In the genomic region with DNA sequence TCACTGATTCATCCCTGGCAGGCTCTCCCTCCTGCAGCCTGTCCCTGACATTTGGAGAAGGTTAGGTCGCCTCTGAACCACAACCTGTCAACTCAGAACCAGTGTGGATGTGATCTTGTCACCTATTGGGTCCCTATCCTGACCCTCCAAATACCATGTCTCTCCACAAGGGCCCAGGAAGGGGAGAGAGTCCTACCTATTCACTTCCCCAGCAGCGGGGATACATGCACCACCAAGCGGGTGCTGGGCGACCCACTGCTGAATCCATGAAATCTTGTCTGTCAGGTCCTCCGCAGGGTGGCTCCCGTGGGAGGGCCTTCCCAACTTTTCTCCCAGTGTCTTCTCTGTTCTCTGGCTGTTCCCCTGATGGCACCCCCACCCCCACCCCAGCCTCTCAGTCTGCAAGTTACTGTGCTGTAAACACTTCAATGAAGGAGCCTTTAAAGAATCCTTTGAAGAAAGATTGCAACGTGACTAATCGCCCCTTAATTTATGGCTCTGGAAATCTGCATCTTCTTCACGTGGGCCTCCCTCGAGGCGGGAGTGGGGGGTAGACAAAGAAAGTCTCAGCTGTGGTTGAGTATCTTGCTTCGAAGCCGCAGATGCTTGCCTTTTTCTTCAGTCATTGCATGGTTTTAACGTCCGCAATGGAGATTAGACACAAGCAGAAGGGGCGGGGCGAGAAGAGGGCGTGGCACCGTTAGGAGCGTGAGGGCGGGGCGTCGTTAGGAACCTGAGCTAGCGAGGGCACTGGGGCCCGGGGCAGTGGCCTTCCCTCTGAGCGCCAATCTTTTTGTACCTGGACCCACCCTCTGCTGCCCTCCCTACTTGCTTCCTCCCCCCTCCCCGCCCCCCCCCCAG, we compare ENCODE assay signal across 9 mouse cellular contexts.
DNase-seq lines count a peak whose midpoint lies in the region; ATAC-seq lines count a peak whose summit lies in the region.
"Had no signal": no experiment of that assay in that cellular context is flagged by ENCODE, and none has a peak within 500 bp of the region (broad histone marks: within the 10 kb centered on the region; RNA-seq: fewer than 3 reads in every experiment).

No protein-coding gene starts in this region.

- H3K27me3 ChIP-seq in forebrain, embryonic 13.5 days: peaks cover 9% of the 10 kb centered on the region; the same call in 1 of the 2 replicates
- no peaks in the 10 kb centered on the region for H3K27me3 ChIP-seq in midbrain, embryonic 16.5 days (ENCODE audit: control insufficient read depth, insufficient read depth, low read depth, low read length)
- H3K27me3 ChIP-seq: Patski had no signal

- peak overlapping the region; percentile 37 for H3K4me3 ChIP-seq in forebrain, embryonic 13.5 days
- H3K4me3 ChIP-seq in midbrain, embryonic 16.5 days (ENCODE audit: low read depth, low read length): peak overlapping the region; percentile 27

- peak overlapping the region; percentile 50 for H3K9ac ChIP-seq in forebrain, embryonic 13.5 days
- peak overlapping the region; percentile 45 for H3K9ac ChIP-seq in midbrain, embryonic 16.5 days (ENCODE audit: low read depth, low read length)

- H3K27ac ChIP-seq in forebrain, embryonic 13.5 days: no peak overlapping the region; the same call in 1 of the 2 replicates
- H3K27ac ChIP-seq in midbrain, embryonic 16.5 days (ENCODE audit: low read length): peak overlapping the region; percentile 15; the same call in 1 of the 2 replicates

- 2% methylated on average over 26 of the region's 27 CpGs for WGBS in forebrain, embryonic 13.5 days
- 3% methylated on average over 26 of the region's 27 CpGs for WGBS in midbrain, embryonic 16.5 days

- intact Hi-C loops in gastrocnemius, postnatal 36 days (cut with DNase I): no loop called here

- H3K4me1 ChIP-seq in forebrain, embryonic 13.5 days: peaks cover 15% of the 10 kb centered on the region
- peaks cover 12% of the 10 kb centered on the region for H3K4me1 ChIP-seq in midbrain, embryonic 16.5 days (ENCODE audit: control insufficient read depth, insufficient read depth, low read length)

- H3K36me3 ChIP-seq in forebrain, embryonic 13.5 days (ENCODE audit: poor library complexity, severe bottlenecking): no peaks in the 10 kb centered on the region
- H3K36me3 ChIP-seq in midbrain, embryonic 16.5 days (ENCODE audit: control insufficient read depth, insufficient read depth, low read length): no peaks in the 10 kb centered on the region

- DNase-seq in gastrocnemius, adult 18-20 months (ENCODE audit: low spot score): peak; percentile 38
- DNase-seq in gastrocnemius, postnatal 36 days: no peak
- DNase-seq in adrenal gland, postnatal 25 days: peak; percentile 83
- peak; percentile 47 for DNase-seq in induced T-regulatory cell, adult 2 months (ENCODE audit: low read depth)
- peak; percentile 78 for DNase-seq in liver
- peak; percentile 85 for DNase-seq in testis, postnatal 10 days (ENCODE audit: low spot score)

- H3K9me3 ChIP-seq in forebrain, embryonic 13.5 days (replicated peaks): no peaks in the 10 kb centered on the region
- H3K9me3 ChIP-seq in midbrain, embryonic 16.5 days (replicated peaks; ENCODE audit: control insufficient read depth, low read length, poor library complexity, severe bottlenecking): no peaks in the 10 kb centered on the region

- peak overlapping the region; percentile 64 for H3K4me2 ChIP-seq in forebrain, embryonic 13.5 days
- H3K4me2 ChIP-seq in midbrain, embryonic 16.5 days (ENCODE audit: low read length): peak overlapping the region; percentile 52

- ATAC-seq in forebrain, embryonic 13.5 days: peak; percentile 86
- ATAC-seq in midbrain, embryonic 16.5 days: peak; percentile 82; the same call in 1 of the 2 replicates
- ATAC-seq: Patski had no signal

Comparison
In these comparisons a context has a peak if more than half of its experiments do, and no peak if none do; other contexts are left out.
1. DNase-seq: peak in gastrocnemius, adult 18-20 months (single experiment), adrenal gland, postnatal 25 days (single experiment), induced T-regulatory cell, adult 2 months (single experiment), liver (single experiment) and testis, postnatal 10 days (single experiment); none in gastrocnemius, postnatal 36 days (0 of 2).